Mouse (Mus musculus) midbrain, postnatal 0 days (tissue): Measurements from ENCODE around the gene Sp6. TPM values are rescaled to one million over a fixed set of nuclear protein-coding genes. Genes with fewer than 3 reads are reported as not detected.

Source experiments
- ATAC-seq: fragments of 200-750 bp; cut with Nextera tagmentation; 2 replicates; pipeline ENCODE4 v1.8.0; 2017; ENCODE audit warnings: moderate number of reproducible peaks, mild to moderate bottlenecking, moderate TSS enrichment, moderate library complexity; ENCODE audit not compliant: low FRiP score
- DNase-seq: peaks from one replicate; pipeline ENCODE4 v3.0.0-alpha.2; 2015; ENCODE audit warnings: low spot score
- H3K27ac ChIP-seq: fragments of 300-500 bp; sonication (generic); 2 replicates; pipeline ENCODE4 v1.5.1; 2014; ENCODE audit warnings: low read depth, mild to moderate bottlenecking, low read length, mixed read lengths
- H3K27me3 ChIP-seq: fragments of 300-500 bp; sonication (generic); 2 replicates; pipeline ENCODE4 v1.6.1; 2014; ENCODE audit warnings: low read length, control low read depth, mixed read lengths; ENCODE audit not compliant: insufficient read depth
- H3K36me3 ChIP-seq: fragments of 300-500 bp; sonication (generic); 2 replicates; pipeline ENCODE4 v1.6.1; 2014; ENCODE audit warnings: low read length, control low read depth, mixed read lengths; ENCODE audit not compliant: insufficient read depth
- H3K4me1 ChIP-seq: fragments of 300-500 bp; sonication (generic); 2 replicates; pipeline ENCODE4 v1.6.1; 2014; ENCODE audit warnings: mild to moderate bottlenecking, control low read depth, antibody characterized with exemption, low read length, mixed read lengths; ENCODE audit not compliant: insufficient read depth
- H3K4me2 ChIP-seq: fragments of 300-500 bp; sonication (generic); 2 replicates; pipeline ENCODE4 v1.6.1; 2014; ENCODE audit warnings: low read depth, mild to moderate bottlenecking, low read length, mixed read lengths; ENCODE audit not compliant: poor library complexity, severe bottlenecking
- H3K4me3 ChIP-seq: fragments of 300-500 bp; sonication (generic); 2 replicates; pipeline ENCODE4 v1.5.1; 2014; ENCODE audit warnings: low read depth, mild to moderate bottlenecking, low read length, moderate library complexity
- H3K9ac ChIP-seq: fragments of 300-500 bp; sonication (generic); replicated peaks from 2 replicates; pipeline ENCODE4 v1.6.1; 2014; ENCODE audit warnings: mild to moderate bottlenecking, low read length, moderate library complexity, mixed read lengths; ENCODE audit not compliant: poor library complexity, severe bottlenecking
- H3K9me3 ChIP-seq: fragments of 300-500 bp; sonication (generic); 2 replicates; pipeline ENCODE4 v1.6.1; 2016; ENCODE audit warnings: low read length, control low read depth
- CTCF ChIP-seq: IDR thresholded peaks from 2 replicates; pipeline ENCODE4 v1.5.1; 2016; ENCODE audit warnings: antibody characterized with exemption, mild to moderate bottlenecking
- WGBS: fragments of 180-500 bp; shearing (Covaris S2); extraction: QIAGEN DNeasy Blood & Tissue Kit; methylation state at CpG from one replicate; pipeline ENCODE4 v1.1.7; 2014; 5-methylcytosine and 5-hydroxymethylcytosine counted together
- polyA plus RNA-seq: library from polyadenylated mRNA; unstranded; fragments of >200 nt; fragmentation: Nextera tagmentation; extraction: Ambion mirVana; gene quantifications from 2 replicates; pipeline ENCODE4 v1.2.1, GENCODE M21; 2015
- total RNA-seq: library from RNA; depleted of rRNA; stranded (reverse); fragments of >200 nt; gene quantifications from 2 replicates; pipeline ENCODE4 v1.2.3, GENCODE M21; 2014

Gene Sp6
- total and polyA plus RNA-seq, 2 experiments from 2014 or later = 0.33 to 0.51 TPM

- WGBS = 74% methylated on average over 10 of the region's 10 CpGs
- Histone ChIP-seq H3K9ac (peak overlapping the region; percentile 82; the same call in 1 of the 2 replicates), H3K27ac (no peak overlapping the region; the same call in 1 of the 2 replicates), H3K4me1 (peaks cover 15% of the 10 kb centered on the region), H3K4me3 (peak overlapping the region; percentile 90; the same call in 1 of the 2 replicates), H3K27me3 (no peaks in the 10 kb centered on the region), H3K36me3 (no peaks in the 10 kb centered on the region), H3K4me2 (peak overlapping the region; percentile 79), H3K9me3 (no peaks in the 10 kb centered on the region)
- ATAC-seq (no peak), DNase-seq (peak; percentile 31)
- TF ChIP-seq CTCF = no peak
Observed at GRCm38 (mm10) chr11:96975511-96976378, 37.4 kb upstream of the Sp6 start.

- peak overlapping the region; percentile 90 for H3K4me3 ChIP-seq
- no peaks in the 10 kb centered on the region for H3K9me3 ChIP-seq
- no peaks in the 10 kb centered on the region for H3K36me3 ChIP-seq
- 49% methylated on average over 3 of the region's 3 CpGs for WGBS
- DNase-seq (peak; percentile 24), ATAC-seq (no peak)
- TF ChIP-seq CTCF = no peak
- peaks cover 15% of the 10 kb centered on the region for H3K4me1 ChIP-seq
- H3K4me2 ChIP-seq = peak overlapping the region; percentile 79
- H3K27ac ChIP-seq = peak overlapping the region; percentile 98
- no peaks in the 10 kb centered on the region for H3K27me3 ChIP-seq
- H3K9ac ChIP-seq = peak overlapping the region; percentile 82
Observed at GRCm38 (mm10) chr11:96976379-96976687, 36.9 kb upstream of the Sp6 start.

DNA sequence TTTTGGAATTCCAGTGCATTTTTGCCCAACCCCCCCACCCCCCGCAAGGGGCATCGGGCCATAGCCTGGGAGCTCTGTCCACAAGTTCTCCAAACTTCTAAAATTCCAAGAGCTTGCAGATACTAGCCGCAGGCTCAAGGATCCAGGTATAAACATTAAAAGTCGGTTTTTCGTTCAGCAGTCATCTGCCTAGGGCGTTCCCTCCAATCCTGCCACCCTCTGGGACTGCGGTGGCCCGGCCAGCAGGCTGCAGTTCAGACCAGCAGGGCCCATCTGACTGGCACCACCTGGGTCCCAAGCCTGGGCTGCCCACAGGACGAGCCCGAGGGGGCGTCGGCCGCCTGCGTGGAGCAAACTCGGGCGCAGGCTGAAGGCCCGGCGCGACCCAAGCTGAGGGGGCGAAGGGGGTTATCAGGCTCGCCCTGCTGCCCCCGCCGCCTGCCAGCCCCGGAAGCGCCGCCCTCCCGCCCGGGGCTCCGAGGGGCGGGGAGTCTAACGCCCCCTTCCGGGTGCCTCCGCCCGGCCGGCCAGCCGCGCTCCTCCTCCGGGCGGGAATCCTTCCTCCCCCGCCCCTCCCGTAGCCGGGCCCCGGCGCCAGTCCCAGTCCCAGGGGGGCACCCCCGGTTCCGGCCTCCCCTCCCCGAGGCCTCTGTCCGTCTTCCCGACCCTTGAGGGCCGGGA is 36.1 kb upstream of the Sp6 start:
- H3K4me2 ChIP-seq = peak overlapping the region; percentile 79
- peak overlapping the region; percentile 82 for H3K9ac ChIP-seq
- ATAC-seq (peak; percentile 73), DNase-seq (peak; percentile 88)
- H3K27me3 ChIP-seq = no peaks in the 10 kb centered on the region
- H3K9me3 ChIP-seq = no peaks in the 10 kb centered on the region
- peaks cover 15% of the 10 kb centered on the region for H3K4me1 ChIP-seq
- under 1% methylated on average over 35 of the region's 50 CpGs for WGBS
- peak; percentile 33; the same call in 1 of the 2 replicates for TF ChIP-seq CTCF
- H3K27ac ChIP-seq = peak overlapping the region; percentile 98
- H3K36me3 ChIP-seq = no peaks in the 10 kb centered on the region
- peak overlapping the region; percentile 90 for H3K4me3 ChIP-seq

GRCm38 (mm10) chr11:96977606-96978400 is 35.4 kb upstream of the Sp6 start:
- H3K4me3 ChIP-seq = peak overlapping the region; percentile 90
- DNase-seq = peak; percentile 100
- WGBS = under 1% methylated on average over 45 of the region's 45 CpGs

DNA sequence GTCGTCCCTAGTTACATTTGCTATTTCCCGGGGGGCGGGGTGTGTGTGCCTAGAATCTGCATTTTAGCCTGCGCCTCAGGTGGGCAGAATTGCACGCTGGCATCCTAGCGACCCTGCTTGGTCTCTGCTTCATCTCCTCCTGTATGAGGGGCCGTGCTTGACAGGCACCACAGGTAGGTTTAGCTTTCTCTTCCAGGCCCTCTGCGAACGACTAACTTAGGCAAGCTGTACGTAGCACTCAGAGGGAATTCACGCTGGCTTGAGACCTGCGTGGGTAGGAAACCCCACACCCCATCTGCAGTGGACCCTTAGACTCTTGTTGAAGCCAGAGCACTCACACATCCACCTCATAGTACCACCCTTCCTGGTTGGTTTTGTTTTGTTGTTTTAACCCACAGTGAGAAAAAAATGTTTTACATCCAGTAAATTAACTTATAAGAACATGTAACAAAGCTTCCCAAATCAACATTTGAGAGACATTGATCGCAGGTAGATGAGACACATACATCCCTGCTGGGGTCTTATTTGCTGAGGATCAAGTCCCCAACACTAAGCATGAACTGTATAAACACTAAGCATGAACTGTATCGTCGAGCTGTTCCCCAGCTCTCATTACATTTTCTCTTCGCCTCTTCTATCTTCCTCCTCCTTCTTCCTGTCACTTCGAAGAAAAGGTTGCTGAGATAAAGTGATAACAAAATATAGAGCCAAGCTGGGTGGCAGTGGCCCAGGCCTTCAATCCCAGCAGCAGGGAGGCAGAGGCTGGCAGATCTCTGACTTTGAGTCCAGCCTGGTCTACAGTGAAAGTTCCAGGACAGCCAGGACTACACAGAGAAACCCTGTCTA is 34.6 kb upstream of the Sp6 start:
- H3K4me3 ChIP-seq = peak overlapping the region; percentile 90
- H3K4me1 ChIP-seq = peaks cover 11% of the 10 kb centered on the region
- peak overlapping the region; percentile 64 for H3K9ac ChIP-seq
- peak overlapping the region; percentile 77 for H3K27ac ChIP-seq
- WGBS = 30% methylated on average over 17 of the region's 17 CpGs
- H3K36me3 ChIP-seq = no peaks in the 10 kb centered on the region
- ATAC-seq (no peak), DNase-seq (no peak)
- H3K9me3 ChIP-seq = no peaks in the 10 kb centered on the region
- no peak for TF ChIP-seq CTCF
- peak overlapping the region; percentile 88 for H3K4me2 ChIP-seq
- no peaks in the 10 kb centered on the region for H3K27me3 ChIP-seq

More at GRCm38 (mm10) chr11:96977606-96978400, 35.4 kb upstream of the Sp6 start:
- 0 out of 2 replicates have a peak, but pooled peaks have one; percentile 3 for TF ChIP-seq CTCF
- Histone ChIP-seq H3K4me1 (peaks cover 11% of the 10 kb centered on the region), H3K4me2 (peak overlapping the region; percentile 88), H3K36me3 (no peaks in the 10 kb centered on the region), H3K27ac (peak overlapping the region; percentile 98), H3K9ac (peak overlapping the region; percentile 82), H3K27me3 (no peaks in the 10 kb centered on the region), H3K9me3 (no peaks in the 10 kb centered on the region)
- peak; percentile 97 for ATAC-seq
